Mouse (Mus musculus): Measurements from ENCODE around the gene Rbm18.

Gene Rbm18

GRCm38 (mm10) chr2:36104436-36104955 lies 32.1 kb downstream of the Rbm18 start:
- DNase-seq: peak; percentile 29

- DNase-seq: peak; percentile 45
Observed at GRCm38 (mm10) chr2:36103555-36104367, 32.8 kb downstream of the Rbm18 start.

- no peak for DNase-seq
Observed at GRCm38 (mm10) chr2:36103069-36103554, 33.5 kb downstream of the Rbm18 start.

GRCm38 (mm10) chr2:36102559-36102946 lies 34.0 kb downstream of the Rbm18 start:
- DNase-seq: peak; percentile 29

- DNase-seq: peak; percentile 7
Observed at GRCm38 (mm10) chr2:36101866-36102558, 34.6 kb downstream of the Rbm18 start.

GRCm38 (mm10) chr2:36099739-36100138 lies 36.8 kb downstream of the Rbm18 start:
- no peak for DNase-seq

- DNase-seq: no peak
Observed at GRCm38 (mm10) chr2:36098021-36098420, 38.6 kb downstream of the Rbm18 start.

- DNase-seq: no peak
Observed at GRCm38 (mm10) chr2:36097129-36097815, 39.3 kb downstream of the Rbm18 start.

GRCm38 (mm10) chr2:36093914-36094475 lies 42.6 kb downstream of the Rbm18 start:
- peak; percentile 22 for DNase-seq

- DNase-seq: no peak
Observed at GRCm38 (mm10) chr2:36093301-36093700, 43.3 kb downstream of the Rbm18 start.

GRCm38 (mm10) chr2:36092748-36093147 lies 43.8 kb downstream of the Rbm18 start:
- DNase-seq: peak; percentile 43

- DNase-seq: peak; percentile 66
Observed at GRCm38 (mm10) chr2:36090853-36091741, 45.5 kb downstream of the Rbm18 start.

- no peak for DNase-seq
Observed at GRCm38 (mm10) chr2:36089190-36089589, 47.4 kb downstream of the Rbm18 start.

- DNase-seq: no peak
Observed at GRCm38 (mm10) chr2:36085041-36085440, 51.5 kb downstream of the Rbm18 start.

GRCm38 (mm10) chr2:36082802-36083580 lies 53.6 kb downstream of the Rbm18 start:
- DNase-seq: no peak

GRCm38 (mm10) chr2:36081446-36081845 lies 55.1 kb downstream of the Rbm18 start:
- DNase-seq: peak; percentile 9

GRCm38 (mm10) chr2:36077160-36077761 lies 59.3 kb downstream of the Rbm18 start:
- DNase-seq: no peak

- no peak for DNase-seq
Observed at GRCm38 (mm10) chr2:36075210-36075609, 61.4 kb downstream of the Rbm18 start.

GRCm38 (mm10) chr2:36073781-36074180 lies 62.8 kb downstream of the Rbm18 start:
- DNase-seq: no peak

GRCm38 (mm10) chr2:36071660-36072305 lies 64.8 kb downstream of the Rbm18 start:
- DNase-seq: no peak

Measured in kidney, adult 18-20 months (tissue).